In the genomic region with DNA sequence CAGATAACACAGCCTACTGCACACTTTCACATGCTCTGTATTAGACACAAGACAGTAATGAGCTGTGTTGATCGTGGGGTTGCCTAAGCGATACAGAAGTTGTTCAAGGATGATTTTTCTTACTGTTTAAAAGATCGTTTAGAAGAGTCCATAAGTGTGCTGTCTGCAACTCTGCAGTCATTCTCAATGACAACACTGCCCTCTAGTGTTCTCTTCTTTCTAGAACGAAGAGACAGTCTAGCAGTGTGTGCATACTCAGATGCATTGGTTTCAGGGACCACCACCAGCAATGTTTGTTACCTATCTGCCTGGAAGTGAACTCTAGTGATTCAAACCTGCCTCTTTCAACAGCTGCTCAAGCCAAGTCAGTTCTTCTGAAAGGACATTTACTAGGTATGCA, we compare ENCODE assay signal across 8 mouse cellular contexts.
DNase-seq lines count a peak whose midpoint lies in the region; ATAC-seq and TF ChIP-seq lines count a peak whose summit lies in the region.
"Had no signal": no experiment of that assay in that cellular context is flagged by ENCODE, and none has a peak within 500 bp of the region (broad histone marks: within the 10 kb centered on the region; RNA-seq: fewer than 3 reads in every experiment).

No protein-coding gene starts in this region.

- no peaks in the 10 kb centered on the region for H3K9me3 ChIP-seq in forebrain, embryonic 13.5 days (replicated peaks)
- no peaks in the 10 kb centered on the region for H3K9me3 ChIP-seq in intestine, postnatal 0 days (ENCODE audit: control insufficient read depth)
- no peaks in the 10 kb centered on the region for H3K9me3 ChIP-seq in liver, postnatal 0 days (ENCODE audit: low read length)
- H3K9me3 ChIP-seq: heart, embryonic 15.5 days had no signal

- TF ChIP-seq EP300 in liver, postnatal 0 days (IDR thresholded peaks at IDR 0.05; ENCODE audit: low read depth) = no peak

- DNase-seq in spleen, postnatal 36 days (ENCODE audit: low spot score in 2 of 2) = peak; percentile 4 to 32
- no peak for DNase-seq in spleen, postnatal 14 days (ENCODE audit: low spot score in 2 of 2)
- DNase-seq in brain, adult 2 months (ENCODE audit: low read depth, low spot score) = peak; percentile 74
- no peak for DNase-seq in liver, postnatal 0 days
- peak; percentile 38 for DNase-seq in skeletal muscle tissue, adult 2 months (ENCODE audit: low read depth, low spot score)

- WGBS in forebrain, embryonic 13.5 days = 19% methylated on average over 4 of the region's 4 CpGs
- 12% methylated on average over 4 of the region's 4 CpGs for WGBS in intestine, postnatal 0 days
- 24% methylated on average over 4 of the region's 4 CpGs for WGBS in liver, postnatal 0 days (ENCODE audit: insufficient replicate concordance)

- no peak overlapping the region for H3K27ac ChIP-seq in forebrain, embryonic 13.5 days
- H3K27ac ChIP-seq in intestine, postnatal 0 days (ENCODE audit: low read depth, low read length) = no peak overlapping the region
- H3K27ac ChIP-seq in liver, postnatal 0 days (ENCODE audit: low read depth) = no peak overlapping the region
- H3K27ac ChIP-seq: heart, embryonic 15.5 days had no signal

- ATAC-seq in forebrain, embryonic 13.5 days = peak; percentile 89
- peak; percentile 28; the same call in 1 of the 2 replicates for ATAC-seq in intestine, postnatal 0 days
- no peak for ATAC-seq in liver, postnatal 0 days

- no peak overlapping the region for H3K4me2 ChIP-seq in forebrain, embryonic 13.5 days
- H3K4me2 ChIP-seq in intestine, postnatal 0 days (replicated peaks; ENCODE audit: low read depth) = no peak overlapping the region
- no peak overlapping the region for H3K4me2 ChIP-seq in liver, postnatal 0 days (ENCODE audit: low read depth, low read length)
- H3K4me2 ChIP-seq: heart, embryonic 15.5 days had no signal

- no peaks in the 10 kb centered on the region for H3K36me3 ChIP-seq in forebrain, embryonic 13.5 days (ENCODE audit: poor library complexity, severe bottlenecking)
- H3K36me3 ChIP-seq in intestine, postnatal 0 days (ENCODE audit: control insufficient read depth, insufficient read depth) = no peaks in the 10 kb centered on the region
- no peaks in the 10 kb centered on the region for H3K36me3 ChIP-seq in liver, postnatal 0 days (replicated peaks; ENCODE audit: insufficient read depth, low read length)
- H3K36me3 ChIP-seq: heart, embryonic 15.5 days had no signal

- TF ChIP-seq CTCF in intestine, postnatal 0 days (IDR thresholded peaks at IDR 0.05; ENCODE audit: low read depth) = peak; percentile 89
- TF ChIP-seq CTCF in liver, postnatal 0 days (IDR thresholded peaks at IDR 0.05; ENCODE audit: low read depth) = peak; percentile 80

- H3K4me1 ChIP-seq in forebrain, embryonic 13.5 days = 0 out of 2 replicates have a peak, but pooled peaks cover 5% of the 10 kb centered on the region
- no peaks in the 10 kb centered on the region for H3K4me1 ChIP-seq in intestine, postnatal 0 days (replicated peaks; ENCODE audit: control insufficient read depth, insufficient read depth, low read length)
- no peaks in the 10 kb centered on the region for H3K4me1 ChIP-seq in liver, postnatal 0 days (ENCODE audit: insufficient read depth)
- H3K4me1 ChIP-seq: heart, embryonic 15.5 days had no signal

- H3K4me3 ChIP-seq in forebrain, embryonic 13.5 days = no peak overlapping the region
- no peak overlapping the region for H3K4me3 ChIP-seq in intestine, postnatal 0 days (ENCODE audit: low read depth, low read length)
- no peak overlapping the region for H3K4me3 ChIP-seq in liver, postnatal 0 days (ENCODE audit: low read depth, low read length)
- H3K4me3 ChIP-seq: heart, embryonic 15.5 days had no signal

- H3K27me3 ChIP-seq in forebrain, embryonic 13.5 days = no peaks in the 10 kb centered on the region
- H3K27me3 ChIP-seq in intestine, postnatal 0 days (replicated peaks; ENCODE audit: control insufficient read depth, insufficient read depth, low read length) = no peaks in the 10 kb centered on the region
- no peaks in the 10 kb centered on the region for H3K27me3 ChIP-seq in liver, postnatal 0 days (ENCODE audit: insufficient read depth, low read length)
- H3K27me3 ChIP-seq: heart, embryonic 15.5 days had no signal

- no peak overlapping the region for H3K9ac ChIP-seq in forebrain, embryonic 13.5 days
- H3K9ac ChIP-seq in intestine, postnatal 0 days (ENCODE audit: low read depth, low read length) = no peak overlapping the region
- no peak overlapping the region for H3K9ac ChIP-seq in liver, postnatal 0 days (replicated peaks)
- H3K9ac ChIP-seq: heart, embryonic 15.5 days had no signal

Comparison
In these comparisons a context has a peak if more than half of its experiments do, and no peak if none do; other contexts are left out.
1. DNase-seq: peak in spleen, postnatal 36 days (2 of 2), brain, adult 2 months (single experiment) and skeletal muscle tissue, adult 2 months (single experiment); none in spleen, postnatal 14 days (0 of 2) and liver, postnatal 0 days (single experiment).